Mouse (Mus musculus) CH12.LX (cell line): Measurements from ENCODE around the gene Ncf2.
"Not testable (repeated sequence)": the region's sequence is repeated elsewhere in the genome, so short reads cannot be mapped to it uniquely, and the experiment has no call there.

Experiments
- CHD1 ChIP-seq: IDR thresholded peaks from 2 replicates; pipeline ENCODE4 v1.6.1; 2012; ENCODE audit warnings: low read depth, low read length, improper control_type of control experiment, inconsistent platforms
- CTCF ChIP-seq, 2 experiments: IDR thresholded peaks in 1 of 2; conservative IDR thresholded peaks in 1 of 2; 2 replicates each; pipeline ENCODE4 v1.5.1; 2011 to 2012; ENCODE audit warnings: low read depth in 2 of 2, low read length in 2 of 2, improper control_type of control experiment in 1 of 2, inconsistent platforms in 1 of 2, mild to moderate bottlenecking in 1 of 2, moderate library complexity in 1 of 2
- E2F4 ChIP-seq: IDR thresholded peaks from 2 replicates; pipeline ENCODE4 v1.6.1; 2011; ENCODE audit warnings: low read depth, low read length, improper control_type of control experiment; ENCODE audit not compliant: insufficient replicate concordance
- GABPA ChIP-seq: IDR thresholded peaks from 2 replicates; pipeline ENCODE4 v1.6.1; 2012; ENCODE audit warnings: low read depth, low read length, improper control_type of control experiment, inconsistent platforms; ENCODE audit not compliant: insufficient replicate concordance
- KAT2A ChIP-seq: IDR thresholded peaks from 2 replicates; pipeline ENCODE4 v1.6.1; 2012; ENCODE audit warnings: low read length, improper control_type of control experiment, inconsistent platforms; ENCODE audit not compliant: insufficient replicate concordance
- MAFK ChIP-seq: IDR thresholded peaks from 2 replicates; pipeline ENCODE4 v1.6.1; 2011; ENCODE audit warnings: low read length, improper control_type of control experiment; ENCODE audit not compliant: insufficient replicate concordance
- MAX ChIP-seq: IDR thresholded peaks from 2 replicates; pipeline ENCODE4 v1.6.1; 2011; ENCODE audit warnings: low read length, improper control_type of control experiment
- MAZ ChIP-seq: IDR thresholded peaks from 2 replicates; pipeline ENCODE4 v1.6.1; 2012; ENCODE audit warnings: low read depth, mild to moderate bottlenecking, inconsistent platforms, low read length, improper control_type of control experiment, moderate library complexity
- NELFE ChIP-seq: IDR thresholded peaks from 2 replicates; pipeline ENCODE4 v1.6.1; 2011; ENCODE audit warnings: low read depth, low read length, improper control_type of control experiment
- NRF1 ChIP-seq: IDR thresholded peaks from 2 replicates; pipeline ENCODE4 v1.6.1; 2014; ENCODE audit warnings: low read depth, mild to moderate bottlenecking, inconsistent platforms, low read length, improper control_type of control experiment, moderate library complexity
- TBP ChIP-seq: conservative IDR thresholded peaks from 2 replicates; pipeline ENCODE4 v1.6.1; 2011; ENCODE audit warnings: low read depth, low read length, improper control_type of control experiment
- USF2 ChIP-seq: conservative IDR thresholded peaks from 2 replicates; pipeline ENCODE4 v1.6.1; 2011; ENCODE audit warnings: low read depth, low read length, improper control_type of control experiment
- ZNF384 ChIP-seq: IDR thresholded peaks from 2 replicates; pipeline ENCODE4 v1.6.1; 2012; ENCODE audit warnings: low read depth, low read length, improper control_type of control experiment, inconsistent platforms

DNA sequence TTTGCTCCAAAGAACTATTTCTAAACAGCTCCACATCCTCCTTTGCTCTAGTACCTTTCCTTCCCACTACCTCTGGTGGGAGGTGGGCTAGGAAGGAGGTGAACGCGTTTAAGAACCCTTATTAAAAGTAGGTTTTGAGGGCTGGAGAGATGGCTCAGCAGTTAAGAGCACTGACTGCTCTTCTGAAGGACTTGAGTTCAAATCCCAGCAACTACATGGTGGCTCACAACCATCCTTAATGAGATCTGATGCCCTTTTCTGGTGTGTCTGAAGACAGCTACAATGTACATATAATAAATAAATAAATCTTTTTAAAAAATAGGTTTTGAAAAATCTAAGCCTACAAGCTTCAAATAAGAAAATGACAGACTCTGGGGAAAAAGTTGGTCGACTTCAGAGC lies 14.5 kb upstream of the Ncf2 start:
- TF ChIP-seq CTCF (conservative IDR thresholded peaks at IDR 0.05 in 1 of 2, IDR thresholded peaks at IDR 0.05 in 1 of 2; ENCODE audit: low read depth in 2 of 2, low read length in 2 of 2); MAZ; TBP; USF2; MAX; ZNF384; MAFK; NRF1; CHD1; KAT2A; GABPA; NELFE; E2F4: not testable (repeated sequence)
